Mouse (Mus musculus): Measurements from ENCODE around the gene Ces1a. TPM values are rescaled to one million over a fixed set of nuclear protein-coding genes. Genes with fewer than 3 reads are reported as not detected.

The Ces1a gene
- 0.01 TPM for polyA plus RNA-seq (2012; fragmentation: generic; extraction: Trizol)
- long read RNA-seq, experiment 1 = 0 reads
- long read RNA-seq, experiment 2 = 0 reads

DNA sequence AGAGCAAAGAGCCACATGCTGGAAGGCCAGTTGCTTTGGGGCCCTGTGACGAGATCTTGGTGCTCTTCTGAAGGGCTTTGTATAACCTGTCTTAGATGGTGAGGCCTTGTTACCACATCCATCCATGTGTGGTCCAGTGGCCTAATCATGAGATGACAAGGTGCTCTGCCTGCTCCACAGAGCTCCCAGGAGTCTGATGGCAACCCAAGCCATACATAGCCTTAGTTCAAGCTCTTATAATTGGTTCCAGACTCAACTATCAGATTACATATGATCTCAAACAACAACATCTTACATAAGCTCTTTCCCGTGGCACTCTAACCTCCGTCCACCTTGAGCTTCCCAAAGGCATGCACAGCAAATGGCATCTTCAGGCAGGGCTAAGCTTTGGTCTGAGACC lies at the start of gene Ces1a:
Gene Ces1a (minus strand): TSS at position 101 of the 400 bp plus-strand sequence.
- H3K4me3 ChIP-seq (ENCODE audit: insufficient read depth, poor library complexity, severe bottlenecking) = no peak within 1 kb of the TSS
- no peak within 1 kb of the TSS for H3ac ChIP-seq (ENCODE audit: control insufficient read depth, insufficient read length, low read depth)
- H3K79me2 ChIP-seq (ENCODE audit: control insufficient read depth, insufficient read depth) = no peaks in the 10 kb centered on the region
- no peaks in the 10 kb centered on the region for H3K79me3 ChIP-seq (ENCODE audit: low read depth)
- H3K27me3 ChIP-seq (ENCODE audit: control insufficient read depth, insufficient read depth, insufficient read length) = no peaks in the 10 kb centered on the region
- no peaks in the 10 kb centered on the region for H3K36me3 ChIP-seq (ENCODE audit: control insufficient read depth, insufficient read depth)
- no peak for TF ChIP-seq MYOD1 (IDR thresholded peaks at IDR 0.05; ENCODE audit: control insufficient read depth, insufficient read length, low read depth)
- no peak for TF ChIP-seq MAX (IDR thresholded peaks at IDR 0.05)
- no peak for TF ChIP-seq CEBPB (IDR thresholded peaks at IDR 0.05; ENCODE audit: low read depth)
- no peak for TF ChIP-seq MYOG (IDR thresholded peaks at IDR 0.05; ENCODE audit: control insufficient read depth, extremely low read depth, insufficient read length)
- TF ChIP-seq FOSL1 (IDR thresholded peaks at IDR 0.05; ENCODE audit: insufficient read depth, low read length, poor library complexity, severe bottlenecking) = no peak
- TF ChIP-seq CTCF (IDR thresholded peaks at IDR 0.05; ENCODE audit: control insufficient read depth, insufficient read depth, insufficient read length) = no peak
- TF ChIP-seq USF1 (IDR thresholded peaks at IDR 0.05; ENCODE audit: low read depth) = no peak

DNA sequence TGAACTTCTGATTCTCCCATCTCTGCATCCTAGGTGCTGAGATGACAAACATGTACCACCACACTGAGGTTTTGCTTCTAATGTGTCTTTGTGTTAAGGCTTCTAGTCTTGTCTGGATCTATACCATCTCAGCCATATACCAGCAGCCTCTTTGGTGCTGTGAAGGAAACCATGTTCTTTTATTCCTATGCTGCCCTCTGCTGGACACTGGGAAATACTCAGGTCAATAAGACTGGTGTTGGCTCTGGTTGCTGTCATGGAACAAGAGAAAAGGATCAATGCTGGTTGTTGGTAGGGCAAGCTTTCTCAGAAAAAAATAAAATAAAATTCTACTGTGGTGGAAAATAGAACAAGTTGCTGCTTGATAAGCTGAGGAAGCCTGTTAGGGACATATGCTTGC lies 47.4 kb upstream of the Ces1a start:
- H3K4me3 ChIP-seq (ENCODE audit: insufficient read depth, poor library complexity, severe bottlenecking) = no peak overlapping the region
- no peaks in the 10 kb centered on the region for H3K79me2 ChIP-seq (ENCODE audit: control insufficient read depth, insufficient read depth)
- no peaks in the 10 kb centered on the region for H3K79me3 ChIP-seq (ENCODE audit: low read depth)

DNA sequence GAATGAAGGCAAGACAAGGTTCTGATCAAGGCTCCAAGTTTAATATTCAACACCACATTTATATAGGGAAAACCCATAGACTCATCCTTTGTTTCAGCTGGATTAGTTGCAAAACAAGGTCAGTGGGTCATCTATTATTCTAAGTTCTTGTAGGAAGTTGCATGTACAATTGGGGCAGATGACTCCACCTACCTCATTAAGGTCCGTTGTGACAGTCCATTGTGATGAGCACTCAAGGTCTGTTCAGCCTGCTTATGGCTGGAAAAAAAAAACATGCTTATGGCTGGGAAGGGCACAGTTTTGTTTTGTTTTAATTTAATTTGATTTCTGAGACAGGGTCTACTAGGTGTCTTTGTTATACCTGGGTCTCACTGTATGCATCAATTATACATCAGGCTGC lies 43.3 kb upstream of the Ces1a start:
- Histone ChIP-seq H3K27me3 (ENCODE audit: control insufficient read depth, insufficient read depth, insufficient read length) (no peaks in the 10 kb centered on the region), H3K79me2 (ENCODE audit: control insufficient read depth, insufficient read depth) (no peaks in the 10 kb centered on the region), H3ac (ENCODE audit: control insufficient read depth, insufficient read length, low read depth) (no peak overlapping the region), H3K4me3 (ENCODE audit: insufficient read depth, poor library complexity, severe bottlenecking) (no peak overlapping the region), H3K79me3 (ENCODE audit: low read depth) (no peaks in the 10 kb centered on the region), H3K36me3 (ENCODE audit: control insufficient read depth, insufficient read depth) (no peaks in the 10 kb centered on the region)
- TF ChIP-seq MYOD1 (IDR thresholded peaks at IDR 0.05; ENCODE audit: control insufficient read depth, insufficient read length, low read depth) (no peak), MYOG (IDR thresholded peaks at IDR 0.05; ENCODE audit: control insufficient read depth, extremely low read depth, insufficient read length) (no peak), CEBPB (IDR thresholded peaks at IDR 0.05; ENCODE audit: low read depth) (no peak), USF1 (IDR thresholded peaks at IDR 0.05; ENCODE audit: low read depth) (no peak), MAX (IDR thresholded peaks at IDR 0.05) (no peak), FOSL1 (IDR thresholded peaks at IDR 0.05; ENCODE audit: insufficient read depth, low read length, poor library complexity, severe bottlenecking) (no peak)

More for the DNA sequence above, 47.4 kb upstream of the Ces1a start:
- no peaks in the 10 kb centered on the region for H3K36me3 ChIP-seq (ENCODE audit: control insufficient read depth, insufficient read depth)
- H3ac ChIP-seq (ENCODE audit: control insufficient read depth, insufficient read length, low read depth) = no peak overlapping the region
- H3K27me3 ChIP-seq (ENCODE audit: control insufficient read depth, insufficient read depth, insufficient read length) = no peaks in the 10 kb centered on the region
- TF ChIP-seq CEBPB (IDR thresholded peaks at IDR 0.05; ENCODE audit: low read depth) = no peak
- no peak for TF ChIP-seq CTCF (IDR thresholded peaks at IDR 0.05; ENCODE audit: control insufficient read depth, insufficient read depth, insufficient read length)
- TF ChIP-seq MYOD1 (IDR thresholded peaks at IDR 0.05; ENCODE audit: control insufficient read depth, insufficient read length, low read depth) = no peak
- TF ChIP-seq FOSL1 (IDR thresholded peaks at IDR 0.05; ENCODE audit: insufficient read depth, low read length, poor library complexity, severe bottlenecking) = no peak
- TF ChIP-seq USF1 (IDR thresholded peaks at IDR 0.05; ENCODE audit: low read depth) = no peak
- TF ChIP-seq MYOG (IDR thresholded peaks at IDR 0.05; ENCODE audit: control insufficient read depth, extremely low read depth, insufficient read length) = no peak
- TF ChIP-seq MAX (IDR thresholded peaks at IDR 0.05) = no peak

DNA sequence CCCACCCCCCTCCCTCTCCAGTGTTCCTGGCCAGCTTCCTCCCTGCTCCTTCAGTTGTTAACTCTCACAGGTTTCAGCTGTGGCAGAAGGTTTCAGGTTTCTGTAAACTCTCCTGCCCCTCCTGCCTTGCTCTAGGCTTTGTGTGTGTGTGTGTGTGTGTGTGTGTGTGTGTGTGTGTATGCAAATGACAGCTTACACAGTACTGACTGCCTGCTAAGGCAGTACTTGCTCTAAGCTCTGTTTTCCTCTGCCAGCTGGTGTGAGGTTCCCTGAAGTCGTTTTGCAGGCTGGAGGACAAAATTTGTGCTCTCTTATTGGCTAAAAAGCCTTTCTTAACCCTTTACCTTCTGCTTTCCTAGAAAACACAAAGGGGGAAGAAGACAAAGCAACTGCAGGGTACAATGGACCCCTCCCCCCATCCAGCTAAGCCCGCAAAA lies 40.7 kb upstream of the Ces1a start:
- Histone ChIP-seq H3K79me3 (ENCODE audit: low read depth) (no peaks in the 10 kb centered on the region), H3K27me3 (ENCODE audit: control insufficient read depth, insufficient read depth, insufficient read length) (no peaks in the 10 kb centered on the region), H3K79me2 (ENCODE audit: control insufficient read depth, insufficient read depth) (no peaks in the 10 kb centered on the region), H3ac (ENCODE audit: control insufficient read depth, insufficient read length, low read depth) (no peak overlapping the region), H3K4me3 (ENCODE audit: insufficient read depth, poor library complexity, severe bottlenecking) (no peak overlapping the region), H3K36me3 (ENCODE audit: control insufficient read depth, insufficient read depth) (no peaks in the 10 kb centered on the region)
- TF ChIP-seq USF1 (IDR thresholded peaks at IDR 0.05; ENCODE audit: low read depth) (no peak), CTCF (IDR thresholded peaks at IDR 0.05; ENCODE audit: control insufficient read depth, insufficient read depth, insufficient read length) (no peak), MYOD1 (IDR thresholded peaks at IDR 0.05; ENCODE audit: control insufficient read depth, insufficient read length, low read depth) (no peak), MYOG (IDR thresholded peaks at IDR 0.05; ENCODE audit: control insufficient read depth, extremely low read depth, insufficient read length) (no peak), CEBPB (IDR thresholded peaks at IDR 0.05; ENCODE audit: low read depth) (no peak), MAX (IDR thresholded peaks at IDR 0.05) (no peak), FOSL1 (IDR thresholded peaks at IDR 0.05; ENCODE audit: insufficient read depth, low read length, poor library complexity, severe bottlenecking) (no peak)

DNA sequence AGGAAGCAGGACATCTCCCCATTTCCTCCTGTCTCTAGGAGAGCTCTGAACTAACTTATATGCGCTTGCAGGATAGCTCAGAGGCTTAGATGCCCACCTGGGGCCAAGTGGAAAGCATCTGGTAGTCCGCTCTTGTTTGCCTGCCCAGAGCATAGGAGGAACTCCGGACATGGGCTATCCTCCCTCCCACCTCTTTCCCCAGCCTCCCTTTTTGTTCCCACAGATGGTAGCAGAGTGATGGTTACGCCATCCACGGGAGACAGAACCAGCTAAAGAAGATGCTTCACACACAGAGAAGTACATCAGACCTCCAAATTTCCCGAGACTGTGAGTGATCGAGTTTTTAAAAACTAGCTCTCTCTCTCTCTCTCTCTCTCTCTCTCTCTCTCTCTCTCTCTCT lies 40.2 kb upstream of the Ces1a start:
- Histone ChIP-seq H3K79me3 (ENCODE audit: low read depth) (no peaks in the 10 kb centered on the region), H3K27me3 (ENCODE audit: control insufficient read depth, insufficient read depth, insufficient read length) (no peaks in the 10 kb centered on the region), H3K4me3 (ENCODE audit: insufficient read depth, poor library complexity, severe bottlenecking) (no peak overlapping the region), H3K36me3 (ENCODE audit: control insufficient read depth, insufficient read depth) (no peaks in the 10 kb centered on the region), H3K79me2 (ENCODE audit: control insufficient read depth, insufficient read depth) (no peaks in the 10 kb centered on the region), H3ac (ENCODE audit: control insufficient read depth, insufficient read length, low read depth) (no peak overlapping the region)
- TF ChIP-seq USF1 (IDR thresholded peaks at IDR 0.05; ENCODE audit: low read depth) = no peak
- TF ChIP-seq FOSL1 (IDR thresholded peaks at IDR 0.05; ENCODE audit: insufficient read depth, low read length, poor library complexity, severe bottlenecking) = no peak
- no peak for TF ChIP-seq MYOD1 (IDR thresholded peaks at IDR 0.05; ENCODE audit: control insufficient read depth, insufficient read length, low read depth)
- no peak for TF ChIP-seq CEBPB (IDR thresholded peaks at IDR 0.05; ENCODE audit: low read depth)
- TF ChIP-seq MYOG (IDR thresholded peaks at IDR 0.05; ENCODE audit: control insufficient read depth, extremely low read depth, insufficient read length) = no peak
- no peak for TF ChIP-seq CTCF (IDR thresholded peaks at IDR 0.05; ENCODE audit: control insufficient read depth, insufficient read depth, insufficient read length)

DNA sequence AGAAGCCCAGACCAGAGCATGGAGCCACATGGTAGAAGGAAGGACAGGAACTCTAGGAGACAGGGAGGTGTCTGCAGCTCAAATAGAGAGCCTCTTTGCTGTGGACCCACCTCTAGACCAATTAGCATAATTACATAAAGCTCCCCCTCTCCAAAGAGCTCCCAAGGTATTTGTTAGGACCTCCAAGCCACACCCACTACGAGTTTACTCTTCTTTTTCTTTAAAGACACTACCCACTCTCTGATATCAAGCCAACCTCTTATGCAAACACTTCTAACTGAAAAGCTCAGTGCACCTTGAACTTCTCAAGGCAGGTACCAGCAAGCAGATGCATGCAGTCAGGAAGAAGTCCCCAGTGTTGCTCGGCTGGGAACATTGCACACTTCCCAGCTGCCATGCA lies 31.9 kb upstream of the Ces1a start, which contains the start of gene Ces1b:
Gene Ces1b (minus strand): TSS at position 131 of the 400 bp plus-strand sequence.
- Histone ChIP-seq H3ac (ENCODE audit: control insufficient read depth, insufficient read length, low read depth) (no peak within 1 kb of the TSS), H3K27me3 (ENCODE audit: control insufficient read depth, insufficient read depth, insufficient read length) (no peaks in the 10 kb centered on the region), H3K36me3 (ENCODE audit: control insufficient read depth, insufficient read depth) (no peaks in the 10 kb centered on the region), H3K4me3 (ENCODE audit: insufficient read depth, poor library complexity, severe bottlenecking) (no peak within 1 kb of the TSS), H3K79me2 (ENCODE audit: control insufficient read depth, insufficient read depth) (no peaks in the 10 kb centered on the region), H3K79me3 (ENCODE audit: low read depth) (no peaks in the 10 kb centered on the region)
- TF ChIP-seq USF1 (IDR thresholded peaks at IDR 0.05; ENCODE audit: low read depth) (no peak), FOSL1 (IDR thresholded peaks at IDR 0.05; ENCODE audit: insufficient read depth, low read length, poor library complexity, severe bottlenecking) (no peak), MYOG (IDR thresholded peaks at IDR 0.05; ENCODE audit: control insufficient read depth, extremely low read depth, insufficient read length) (no peak), MYOD1 (IDR thresholded peaks at IDR 0.05; ENCODE audit: control insufficient read depth, insufficient read length, low read depth) (no peak), MAX (IDR thresholded peaks at IDR 0.05) (no peak), CTCF (IDR thresholded peaks at IDR 0.05; ENCODE audit: control insufficient read depth, insufficient read depth, insufficient read length) (no peak), CEBPB (IDR thresholded peaks at IDR 0.05; ENCODE audit: low read depth) (no peak)
